Mouse (Mus musculus): Measurements from ENCODE around the gene Cdc42bpg. TPM values are rescaled to one million over a fixed set of nuclear protein-coding genes. Genes with fewer than 3 reads are reported as not detected.

Cdc42bpg gene
- polyA plus RNA-seq (2016; fragmentation: Nextera tagmentation; extraction: Ambion mirVana), result 0.20 TPM in 2 replicates

GRCm38 (mm10) chr19:6306137-6306551 is at the start of gene Cdc42bpg:
Cdc42bpg (plus strand) TSS chr19:6306456.
- no peaks in the 10 kb centered on the region for H3K9me3 ChIP-seq (replicated peaks)
- H3K9ac ChIP-seq, result peak within 1 kb of the TSS; percentile 88
- peaks cover 15% of the 10 kb centered on the region; the same call in 1 of the 2 replicates for H3K36me3 ChIP-seq
- WGBS (ENCODE audit: insufficient replicate concordance), result 1% methylated on average over 38 of the region's 38 CpGs
- peak; percentile 84 for ATAC-seq
- H3K27me3 ChIP-seq (replicated peaks), result no peaks in the 10 kb centered on the region
- H3K27ac ChIP-seq, result peak within 1 kb of the TSS; percentile 85
- H3K4me1 ChIP-seq, result peaks cover 68% of the 10 kb centered on the region
- H3K4me2 ChIP-seq, result peak within 1 kb of the TSS; percentile 99
- peak within 1 kb of the TSS; percentile 80 for H3K4me3 ChIP-seq

GRCm38 (mm10) chr19:6260428-6260827 is 45.8 kb upstream of the Cdc42bpg start:
- no peak for ATAC-seq
- no peak overlapping the region for H3K4me3 ChIP-seq
- no peak overlapping the region for H3K9ac ChIP-seq
- 68% methylated on average over 2 of the region's 2 CpGs for WGBS (ENCODE audit: insufficient replicate concordance)
- H3K27ac ChIP-seq, result no peak overlapping the region
- H3K4me2 ChIP-seq, result no peak overlapping the region
- peaks cover 68% of the 10 kb centered on the region for H3K36me3 ChIP-seq
- peaks cover 4% of the 10 kb centered on the region; the same call in 1 of the 2 replicates for H3K9me3 ChIP-seq (replicated peaks)
- peaks cover 10% of the 10 kb centered on the region; the same call in 1 of the 2 replicates for H3K4me1 ChIP-seq
- no peaks in the 10 kb centered on the region for H3K27me3 ChIP-seq (replicated peaks)

- no peak overlapping the region for H3K9ac ChIP-seq
Measured at GRCm38 (mm10) chr19:6260946-6261345, 45.3 kb upstream of the Cdc42bpg start.

GRCm38 (mm10) chr19:6261379-6261778 is 44.9 kb upstream of the Cdc42bpg start:
- no peak overlapping the region for H3K27ac ChIP-seq
- WGBS (ENCODE audit: insufficient replicate concordance), result 86% methylated on average over 14 of the region's 14 CpGs
- no peak overlapping the region for H3K4me2 ChIP-seq
- no peak overlapping the region for H3K4me3 ChIP-seq
- H3K36me3 ChIP-seq, result peaks cover 58% of the 10 kb centered on the region
- ATAC-seq, result no peak
- H3K27me3 ChIP-seq (replicated peaks), result no peaks in the 10 kb centered on the region
- no peak overlapping the region for H3K9ac ChIP-seq
- H3K4me1 ChIP-seq, result peaks cover 10% of the 10 kb centered on the region; the same call in 1 of the 2 replicates
- peaks cover 4% of the 10 kb centered on the region; the same call in 1 of the 2 replicates for H3K9me3 ChIP-seq (replicated peaks)

More at GRCm38 (mm10) chr19:6260946-6261345, 45.3 kb upstream of the Cdc42bpg start:
- no peak overlapping the region for H3K4me3 ChIP-seq
- ATAC-seq, result no peak
- peaks cover 4% of the 10 kb centered on the region; the same call in 1 of the 2 replicates for H3K9me3 ChIP-seq (replicated peaks)
- H3K27ac ChIP-seq, result no peak overlapping the region
- WGBS (ENCODE audit: insufficient replicate concordance), result 74% methylated on average over 4 of the region's 4 CpGs
- peaks cover 62% of the 10 kb centered on the region for H3K36me3 ChIP-seq
- no peaks in the 10 kb centered on the region for H3K27me3 ChIP-seq (replicated peaks)
- H3K4me2 ChIP-seq, result no peak overlapping the region
- H3K4me1 ChIP-seq, result peaks cover 10% of the 10 kb centered on the region; the same call in 1 of the 2 replicates

GRCm38 (mm10) chr19:6262222-6262621 is 44.0 kb upstream of the Cdc42bpg start:
- Histone ChIP-seq H3K27ac (peak overlapping the region; percentile 17; the same call in 1 of the 2 replicates), H3K9ac (no peak overlapping the region), H3K9me3 (replicated peaks) (peaks cover 4% of the 10 kb centered on the region; the same call in 1 of the 2 replicates), H3K4me2 (no peak overlapping the region), H3K27me3 (replicated peaks) (no peaks in the 10 kb centered on the region), H3K4me3 (no peak overlapping the region), H3K4me1 (peaks cover 10% of the 10 kb centered on the region; the same call in 1 of the 2 replicates), H3K36me3 (peaks cover 50% of the 10 kb centered on the region)
- 42% methylated on average over 7 of the region's 7 CpGs for WGBS (ENCODE audit: insufficient replicate concordance)
- no peak for ATAC-seq

GRCm38 (mm10) chr19:6262839-6263433 is 43.3 kb upstream of the Cdc42bpg start:
- Histone ChIP-seq H3K27me3 (replicated peaks) (no peaks in the 10 kb centered on the region), H3K4me2 (peak overlapping the region; percentile 54), H3K4me1 (peaks cover 13% of the 10 kb centered on the region), H3K27ac (peak overlapping the region; percentile 31), H3K9me3 (replicated peaks) (peaks cover 4% of the 10 kb centered on the region; the same call in 1 of the 2 replicates), H3K9ac (peak overlapping the region; percentile 54; the same call in 1 of the 2 replicates), H3K4me3 (peak overlapping the region; percentile 42), H3K36me3 (peaks cover 42% of the 10 kb centered on the region)
- ATAC-seq, result peak; percentile 59
- 68% methylated on average over 8 of the region's 8 CpGs for WGBS (ENCODE audit: insufficient replicate concordance)

- Histone ChIP-seq H3K9ac (peak overlapping the region; percentile 54), H3K27me3 (replicated peaks) (no peaks in the 10 kb centered on the region), H3K36me3 (peaks cover 30% of the 10 kb centered on the region), H3K4me2 (peak overlapping the region; percentile 54), H3K4me1 (peaks cover 20% of the 10 kb centered on the region), H3K9me3 (replicated peaks) (peaks cover 4% of the 10 kb centered on the region; the same call in 1 of the 2 replicates), H3K27ac (peak overlapping the region; percentile 31; the same call in 1 of the 2 replicates), H3K4me3 (peak overlapping the region; percentile 42)
- no peak for ATAC-seq
- WGBS (ENCODE audit: insufficient replicate concordance), result 53% methylated on average over 9 of the region's 9 CpGs
Measured at GRCm38 (mm10) chr19:6264200-6264599, 42.1 kb upstream of the Cdc42bpg start.

GRCm38 (mm10) chr19:6264945-6265344 is 41.3 kb upstream of the Cdc42bpg start:
- H3K27me3 ChIP-seq (replicated peaks), result no peaks in the 10 kb centered on the region
- no peak overlapping the region for H3K9ac ChIP-seq
- no peak overlapping the region for H3K27ac ChIP-seq
- 74% methylated on average over 8 of the region's 8 CpGs for WGBS (ENCODE audit: insufficient replicate concordance)
- H3K4me1 ChIP-seq, result peaks cover 20% of the 10 kb centered on the region
- peaks cover 22% of the 10 kb centered on the region for H3K36me3 ChIP-seq
- ATAC-seq, result no peak
- peaks cover 4% of the 10 kb centered on the region; the same call in 1 of the 2 replicates for H3K9me3 ChIP-seq (replicated peaks)
- H3K4me2 ChIP-seq, result peak overlapping the region; percentile 54
- H3K4me3 ChIP-seq, result peak overlapping the region; percentile 42; the same call in 1 of the 2 replicates

- H3K4me3 ChIP-seq, result no peak overlapping the region
- 63% methylated on average over 6 of the region's 6 CpGs for WGBS (ENCODE audit: insufficient replicate concordance)
- no peak overlapping the region for H3K9ac ChIP-seq
- ATAC-seq, result no peak
- peaks cover 25% of the 10 kb centered on the region for H3K4me1 ChIP-seq
- 0 out of 2 replicates have a peak overlapping the region, but pooled peaks have one; percentile 54 for H3K4me2 ChIP-seq
- peaks cover 3% of the 10 kb centered on the region; the same call in 1 of the 2 replicates for H3K9me3 ChIP-seq (replicated peaks)
- H3K27me3 ChIP-seq (replicated peaks), result no peaks in the 10 kb centered on the region
- no peak overlapping the region for H3K27ac ChIP-seq
- H3K36me3 ChIP-seq, result peaks cover 14% of the 10 kb centered on the region
Measured at GRCm38 (mm10) chr19:6265727-6266182, 40.5 kb upstream of the Cdc42bpg start.

- 61% methylated on average over 11 of the region's 11 CpGs for WGBS (ENCODE audit: insufficient replicate concordance)
- Histone ChIP-seq H3K4me2 (no peak overlapping the region), H3K27ac (no peak overlapping the region), H3K27me3 (replicated peaks) (0 out of 2 replicates have a peak, but pooled peaks cover 3% of the 10 kb centered on the region), H3K9me3 (replicated peaks) (no peaks in the 10 kb centered on the region), H3K9ac (no peak overlapping the region), H3K36me3 (no peaks in the 10 kb centered on the region), H3K4me1 (peaks cover 32% of the 10 kb centered on the region), H3K4me3 (no peak overlapping the region)
- no peak for ATAC-seq
Measured at GRCm38 (mm10) chr19:6267306-6268169, 38.7 kb upstream of the Cdc42bpg start.

GRCm38 (mm10) chr19:6268170-6268528 is 38.1 kb upstream of the Cdc42bpg start:
- WGBS (ENCODE audit: insufficient replicate concordance), result 13% methylated on average over 8 of the region's 8 CpGs
- no peak overlapping the region for H3K9ac ChIP-seq

More at GRCm38 (mm10) chr19:6268170-6268528, 38.1 kb upstream of the Cdc42bpg start:
- 0 out of 2 replicates have a peak, but pooled peaks cover 3% of the 10 kb centered on the region for H3K27me3 ChIP-seq (replicated peaks)
- H3K4me1 ChIP-seq, result peaks cover 32% of the 10 kb centered on the region
- no peaks in the 10 kb centered on the region for H3K36me3 ChIP-seq
- peak; percentile 50; the same call in 1 of the 2 replicates for ATAC-seq
- H3K9me3 ChIP-seq (replicated peaks), result no peaks in the 10 kb centered on the region
- H3K27ac ChIP-seq, result no peak overlapping the region
- no peak overlapping the region for H3K4me2 ChIP-seq
- no peak overlapping the region for H3K4me3 ChIP-seq

All from liver, embryonic 12.5 days (tissue).